Mouse (Mus musculus): ENCODE measurements at regions not wholly inside any gene's neighbourhood (a gene's known extent, or its start where the extent isn't known, plus 50 kb on each side); places are given as distances from the start of the nearest gene placed in this dataset.
A peak's percentile ranks its signal among the peaks of the same experiment; 100 is the strongest.

- no peak overlapping the region for H3K4me2 ChIP-seq
- no peak overlapping the region for H3K27ac ChIP-seq (replicated peaks)
- H3K9ac ChIP-seq = no peak overlapping the region
- H3K4me3 ChIP-seq = no peak overlapping the region
- no peaks in the 10 kb centered on the region for H3K9me3 ChIP-seq
- no peaks in the 10 kb centered on the region for H3K27me3 ChIP-seq
- ATAC-seq (ENCODE audit: low FRiP score, low read depth) = no peak
- no peaks in the 10 kb centered on the region; the same call in 1 of the 2 replicates for H3K4me1 ChIP-seq (replicated peaks)
- WGBS = 36% methylated on average over 7 of the region's 7 CpGs
- H3K36me3 ChIP-seq = no peaks in the 10 kb centered on the region
Observed at GRCm38 (mm10) chr8:50387189-50387588, 1543.4 kb upstream of the Tenm3 start.

- H3K9ac ChIP-seq = no peak overlapping the region
- no peaks in the 10 kb centered on the region for H3K9me3 ChIP-seq
- no peaks in the 10 kb centered on the region for H3K36me3 ChIP-seq
- no peak overlapping the region for H3K4me3 ChIP-seq
- H3K27ac ChIP-seq (replicated peaks) = no peak overlapping the region
- H3K27me3 ChIP-seq = no peaks in the 10 kb centered on the region
- no peak for ATAC-seq (ENCODE audit: low FRiP score, low read depth)
- WGBS = 94% methylated on average over 2 of the region's 2 CpGs
- H3K4me1 ChIP-seq (replicated peaks) = no peaks in the 10 kb centered on the region; the same call in 1 of the 2 replicates
- H3K4me2 ChIP-seq = no peak overlapping the region
Observed at GRCm38 (mm10) chr8:50383697-50384096, 1539.9 kb upstream of the Tenm3 start.

GRCm38 (mm10) chr8:50379745-50380144 is 1536.0 kb upstream of the Tenm3 start:
- Histone ChIP-seq H3K27ac (replicated peaks) (no peak overlapping the region), H3K4me3 (no peak overlapping the region), H3K4me1 (replicated peaks) (no peaks in the 10 kb centered on the region), H3K4me2 (no peak overlapping the region), H3K27me3 (no peaks in the 10 kb centered on the region), H3K9me3 (no peaks in the 10 kb centered on the region), H3K9ac (no peak overlapping the region), H3K36me3 (no peaks in the 10 kb centered on the region)
- ATAC-seq (ENCODE audit: low FRiP score, low read depth) = no peak
- 50% methylated on average over 4 of the region's 4 CpGs for WGBS

- no peak for ATAC-seq (ENCODE audit: low FRiP score, low read depth)
- Histone ChIP-seq H3K4me3 (no peak overlapping the region), H3K9me3 (no peaks in the 10 kb centered on the region), H3K27ac (replicated peaks) (no peak overlapping the region), H3K4me2 (no peak overlapping the region), H3K36me3 (no peaks in the 10 kb centered on the region), H3K9ac (no peak overlapping the region), H3K27me3 (no peaks in the 10 kb centered on the region), H3K4me1 (replicated peaks) (no peaks in the 10 kb centered on the region)
- WGBS = 40% methylated on average over 2 of the region's 2 CpGs
Observed at GRCm38 (mm10) chr8:50373790-50374189, 1530.0 kb upstream of the Tenm3 start.

- 41% methylated on average over 3 of the region's 3 CpGs for WGBS
- Histone ChIP-seq H3K36me3 (no peaks in the 10 kb centered on the region), H3K4me3 (no peak overlapping the region), H3K4me2 (no peak overlapping the region), H3K9ac (no peak overlapping the region), H3K27ac (replicated peaks) (no peak overlapping the region), H3K27me3 (no peaks in the 10 kb centered on the region), H3K4me1 (replicated peaks) (peaks cover 3% of the 10 kb centered on the region; the same call in 1 of the 2 replicates), H3K9me3 (no peaks in the 10 kb centered on the region)
- no peak for ATAC-seq (ENCODE audit: low FRiP score, low read depth)
Observed at GRCm38 (mm10) chr8:50326485-50326884, 1482.7 kb upstream of the Tenm3 start.

- H3K27ac ChIP-seq (replicated peaks) = 0 out of 2 replicates have a peak overlapping the region, but pooled peaks have one; percentile 20
- 16% methylated on average over 7 of the region's 7 CpGs for WGBS
- peak overlapping the region; percentile 40 for H3K4me2 ChIP-seq
- H3K9me3 ChIP-seq = no peaks in the 10 kb centered on the region
- H3K27me3 ChIP-seq = no peaks in the 10 kb centered on the region
- 0 out of 2 replicates have a peak overlapping the region, but pooled peaks have one; percentile 10 for H3K4me3 ChIP-seq
- H3K4me1 ChIP-seq (replicated peaks) = peaks cover 4% of the 10 kb centered on the region; the same call in 1 of the 2 replicates
- ATAC-seq (ENCODE audit: low FRiP score, low read depth) = 0 out of 2 replicates have a peak, but pooled peaks have one; percentile 23
- H3K9ac ChIP-seq = no peak overlapping the region
- no peaks in the 10 kb centered on the region for H3K36me3 ChIP-seq
Observed at GRCm38 (mm10) chr8:50321356-50321963, 1477.7 kb upstream of the Tenm3 start.

GRCm38 (mm10) chr8:50316641-50317040 is 1472.9 kb upstream of the Tenm3 start:
- Histone ChIP-seq H3K27me3 (no peaks in the 10 kb centered on the region), H3K9ac (no peak overlapping the region), H3K9me3 (no peaks in the 10 kb centered on the region), H3K4me2 (no peak overlapping the region), H3K27ac (replicated peaks) (no peak overlapping the region), H3K4me3 (no peak overlapping the region), H3K4me1 (replicated peaks) (peaks cover 3% of the 10 kb centered on the region; the same call in 1 of the 2 replicates), H3K36me3 (no peaks in the 10 kb centered on the region)
- 28% methylated on average over 1 of the region's 1 CpGs for WGBS
- ATAC-seq (ENCODE audit: low FRiP score, low read depth) = no peak

GRCm38 (mm10) chr8:50310308-50310707 is 1466.6 kb upstream of the Tenm3 start:
- Histone ChIP-seq H3K9me3 (no peaks in the 10 kb centered on the region), H3K9ac (no peak overlapping the region), H3K4me3 (no peak overlapping the region), H3K4me1 (replicated peaks) (no peaks in the 10 kb centered on the region), H3K4me2 (no peak overlapping the region), H3K27ac (replicated peaks) (no peak overlapping the region), H3K27me3 (no peaks in the 10 kb centered on the region), H3K36me3 (no peaks in the 10 kb centered on the region)
- WGBS = 68% methylated on average over 3 of the region's 3 CpGs
- no peak for ATAC-seq (ENCODE audit: low FRiP score, low read depth)

GRCm38 (mm10) chr8:50300316-50300715 is 1456.6 kb upstream of the Tenm3 start:
- WGBS = 66% methylated on average over 6 of the region's 6 CpGs
- Histone ChIP-seq H3K27me3 (no peaks in the 10 kb centered on the region), H3K9ac (no peak overlapping the region), H3K27ac (replicated peaks) (no peak overlapping the region), H3K4me2 (no peak overlapping the region), H3K9me3 (no peaks in the 10 kb centered on the region), H3K36me3 (no peaks in the 10 kb centered on the region), H3K4me1 (replicated peaks) (no peaks in the 10 kb centered on the region), H3K4me3 (no peak overlapping the region)
- ATAC-seq (ENCODE audit: low FRiP score, low read depth) = no peak

GRCm38 (mm10) chr8:50293501-50293900 is 1449.8 kb upstream of the Tenm3 start:
- Histone ChIP-seq H3K36me3 (no peaks in the 10 kb centered on the region), H3K4me3 (no peak overlapping the region), H3K4me1 (replicated peaks) (no peaks in the 10 kb centered on the region), H3K9ac (no peak overlapping the region), H3K27me3 (no peaks in the 10 kb centered on the region), H3K9me3 (no peaks in the 10 kb centered on the region), H3K27ac (replicated peaks) (no peak overlapping the region), H3K4me2 (no peak overlapping the region)
- peak; percentile 81 for ATAC-seq (ENCODE audit: low FRiP score, low read depth)
- 3% methylated on average over 4 of the region's 4 CpGs for WGBS

- no peaks in the 10 kb centered on the region for H3K36me3 ChIP-seq
- H3K4me2 ChIP-seq = no peak overlapping the region; the same call in 1 of the 2 replicates
- no peaks in the 10 kb centered on the region for H3K9me3 ChIP-seq
- H3K4me3 ChIP-seq = no peak overlapping the region
- WGBS = 34% methylated on average over 7 of the region's 7 CpGs
- H3K9ac ChIP-seq = no peak overlapping the region
- no peak for ATAC-seq (ENCODE audit: low FRiP score, low read depth)
- H3K4me1 ChIP-seq (replicated peaks) = no peaks in the 10 kb centered on the region
- H3K27me3 ChIP-seq = no peaks in the 10 kb centered on the region
- H3K27ac ChIP-seq (replicated peaks) = no peak overlapping the region
Observed at GRCm38 (mm10) chr8:50292158-50292557, 1448.4 kb upstream of the Tenm3 start.

GRCm38 (mm10) chr8:50276346-50276745 is 1432.6 kb upstream of the Tenm3 start:
- Histone ChIP-seq H3K9ac (no peak overlapping the region), H3K4me3 (no peak overlapping the region), H3K4me1 (replicated peaks) (no peaks in the 10 kb centered on the region), H3K9me3 (no peaks in the 10 kb centered on the region), H3K27me3 (no peaks in the 10 kb centered on the region), H3K36me3 (no peaks in the 10 kb centered on the region), H3K27ac (replicated peaks) (no peak overlapping the region), H3K4me2 (no peak overlapping the region)
- no peak for ATAC-seq (ENCODE audit: low FRiP score, low read depth)
- 61% methylated on average over 1 of the region's 1 CpGs for WGBS

- 60% methylated on average over 4 of the region's 4 CpGs for WGBS
- ATAC-seq (ENCODE audit: low FRiP score, low read depth) = no peak
- no peaks in the 10 kb centered on the region for H3K4me1 ChIP-seq (replicated peaks)
Observed at GRCm38 (mm10) chr8:50264757-50265156, 1421.0 kb upstream of the Tenm3 start.

More at GRCm38 (mm10) chr8:50264757-50265156, 1421.0 kb upstream of the Tenm3 start:
- Histone ChIP-seq H3K4me2 (no peak overlapping the region), H3K9ac (no peak overlapping the region), H3K36me3 (no peaks in the 10 kb centered on the region), H3K27me3 (no peaks in the 10 kb centered on the region), H3K27ac (replicated peaks) (no peak overlapping the region), H3K4me3 (no peak overlapping the region), H3K9me3 (no peaks in the 10 kb centered on the region)
